Mouse (Mus musculus) hindbrain, postnatal 0 days (tissue): ENCODE measurements at regions not wholly inside any gene's neighbourhood (a gene's known extent, or its start where the extent isn't known, plus 50 kb on each side); places are given as distances from the start of the nearest gene placed in this dataset.

Experiments used
- ATAC-seq: fragments of 200-750 bp; cut with Nextera tagmentation; 2 replicates; pipeline ENCODE4 v1.8.0; 2017; ENCODE audit warnings: mild to moderate bottlenecking, moderate TSS enrichment, moderate library complexity
- DNase-seq: peaks from one replicate; pipeline ENCODE4 v3.0.0-alpha.2; 2015; ENCODE audit warnings: low spot score
- H3K27ac ChIP-seq: fragments of 300-500 bp; sonication (generic); 2 replicates; pipeline ENCODE4 v1.5.1; 2014; ENCODE audit warnings: mild to moderate bottlenecking
- H3K27me3 ChIP-seq: fragments of 300-500 bp; sonication (generic); 2 replicates; pipeline ENCODE4 v1.6.1; 2014; ENCODE audit warnings: low read length, mixed read lengths; ENCODE audit not compliant: insufficient read depth
- H3K36me3 ChIP-seq: fragments of 300-500 bp; sonication (generic); 2 replicates; pipeline ENCODE4 v1.6.1; 2014; ENCODE audit warnings: low read length, mixed read lengths; ENCODE audit not compliant: insufficient read depth
- H3K4me1 ChIP-seq: fragments of 300-500 bp; sonication (generic); 2 replicates; pipeline ENCODE4 v1.6.1; 2014; ENCODE audit warnings: antibody characterized with exemption, low read length, mixed read lengths; ENCODE audit not compliant: insufficient read depth
- H3K4me2 ChIP-seq: fragments of 300-500 bp; sonication (generic); 2 replicates; pipeline ENCODE4 v1.6.1; 2014; ENCODE audit warnings: low read depth, mild to moderate bottlenecking, low read length, moderate library complexity, mixed read lengths
- H3K4me3 ChIP-seq: fragments of 300-500 bp; sonication (generic); 2 replicates; pipeline ENCODE4 v1.5.1; 2014; ENCODE audit warnings: low read length
- H3K9ac ChIP-seq: fragments of 300-500 bp; sonication (generic); replicated peaks from 2 replicates; pipeline ENCODE4 v1.6.1; 2014; ENCODE audit warnings: mild to moderate bottlenecking, low read length, moderate library complexity, mixed read lengths
- H3K9me3 ChIP-seq: fragments of 300-500 bp; sonication (generic); 2 replicates; pipeline ENCODE4 v1.6.1; 2016; ENCODE audit warnings: low read length, mixed read lengths
- CTCF ChIP-seq: IDR thresholded peaks from 2 replicates; pipeline ENCODE4 v1.5.1; 2016; ENCODE audit warnings: antibody characterized with exemption, control low read depth, low read depth
- WGBS: fragments of 180-500 bp; shearing (Covaris S2); extraction: QIAGEN DNeasy Blood & Tissue Kit; methylation state at CpG from one replicate; pipeline ENCODE4 v1.1.7; 2014; 5-methylcytosine and 5-hydroxymethylcytosine counted together

GRCm38 (mm10) chr14:76624626-76625378 is 68.1 kb upstream of the Serp2 start:
- H3K27me3 ChIP-seq, result no peaks in the 10 kb centered on the region
- ATAC-seq, result no peak
- TF ChIP-seq CTCF, result no peak
- WGBS, result 58% methylated on average over 7 of the region's 7 CpGs
- no peak overlapping the region; the same call in 1 of the 2 replicates for H3K27ac ChIP-seq
- no peak overlapping the region for H3K4me3 ChIP-seq
- H3K9ac ChIP-seq, result no peak overlapping the region
- H3K9me3 ChIP-seq, result no peaks in the 10 kb centered on the region
- no peak for DNase-seq
- no peak overlapping the region for H3K4me2 ChIP-seq
- peaks cover 29% of the 10 kb centered on the region for H3K4me1 ChIP-seq
- no peaks in the 10 kb centered on the region for H3K36me3 ChIP-seq

GRCm38 (mm10) chr14:76623371-76623988 is 66.8 kb upstream of the Serp2 start:
- H3K9ac ChIP-seq, result no peak overlapping the region
- WGBS, result 32% methylated on average over 10 of the region's 10 CpGs
- H3K4me3 ChIP-seq, result no peak overlapping the region
- ATAC-seq (no peak), DNase-seq (no peak)
- no peaks in the 10 kb centered on the region for H3K9me3 ChIP-seq
- peak overlapping the region; percentile 57; the same call in 1 of the 2 replicates for H3K27ac ChIP-seq
- H3K4me1 ChIP-seq, result peaks cover 37% of the 10 kb centered on the region
- TF ChIP-seq CTCF, result no peak
- 0 out of 2 replicates have a peak overlapping the region, but pooled peaks have one; percentile 0 for H3K4me2 ChIP-seq
- no peaks in the 10 kb centered on the region for H3K27me3 ChIP-seq
- no peaks in the 10 kb centered on the region for H3K36me3 ChIP-seq

- H3K9me3 ChIP-seq, result no peaks in the 10 kb centered on the region
- no peak overlapping the region for H3K4me3 ChIP-seq
- H3K27ac ChIP-seq, result peak overlapping the region; percentile 57; the same call in 1 of the 2 replicates
- DNase-seq (peak; percentile 46), ATAC-seq (peak; percentile 31; the same call in 1 of the 2 replicates)
- no peak for TF ChIP-seq CTCF
- H3K9ac ChIP-seq, result no peak overlapping the region
- peaks cover 38% of the 10 kb centered on the region for H3K4me1 ChIP-seq
- H3K27me3 ChIP-seq, result no peaks in the 10 kb centered on the region
- H3K36me3 ChIP-seq, result no peaks in the 10 kb centered on the region
- peak overlapping the region; percentile 0; the same call in 1 of the 2 replicates for H3K4me2 ChIP-seq
- WGBS, result 6% methylated on average over 11 of the region's 11 CpGs
Observed at GRCm38 (mm10) chr14:76622634-76623291, 66.1 kb upstream of the Serp2 start.

GRCm38 (mm10) chr14:76619038-76619409 is 62.3 kb upstream of the Serp2 start:
- WGBS, result 53% methylated on average over 7 of the region's 7 CpGs
- Histone ChIP-seq H3K4me3 (no peak overlapping the region), H3K27me3 (no peaks in the 10 kb centered on the region), H3K9me3 (no peaks in the 10 kb centered on the region), H3K36me3 (no peaks in the 10 kb centered on the region), H3K4me2 (no peak overlapping the region), H3K4me1 (peaks cover 28% of the 10 kb centered on the region), H3K9ac (no peak overlapping the region), H3K27ac (0 out of 2 replicates have a peak overlapping the region, but pooled peaks have one; percentile 67)
- TF ChIP-seq CTCF, result no peak
- ATAC-seq, result no peak
- DNase-seq, result no peak

GRCm38 (mm10) chr14:76618331-76619037 is 61.8 kb upstream of the Serp2 start:
- H3K36me3 ChIP-seq, result no peaks in the 10 kb centered on the region
- 36% methylated on average over 14 of the region's 14 CpGs for WGBS
- no peak overlapping the region for H3K4me2 ChIP-seq
- H3K4me1 ChIP-seq, result peaks cover 24% of the 10 kb centered on the region
- H3K27ac ChIP-seq, result peak overlapping the region; percentile 67; the same call in 1 of the 2 replicates
- no peaks in the 10 kb centered on the region for H3K9me3 ChIP-seq
- no peak overlapping the region for H3K4me3 ChIP-seq
- DNase-seq, result peak; percentile 25
- H3K27me3 ChIP-seq, result no peaks in the 10 kb centered on the region
- no peak overlapping the region for H3K9ac ChIP-seq
- no peak for TF ChIP-seq CTCF
- ATAC-seq, result no peak

- peaks cover 18% of the 10 kb centered on the region; the same call in 1 of the 2 replicates for H3K4me1 ChIP-seq
- no peak overlapping the region for H3K9ac ChIP-seq
- DNase-seq (no peak), ATAC-seq (no peak; the same call in 1 of the 2 replicates)
- H3K36me3 ChIP-seq, result no peaks in the 10 kb centered on the region
- no peak overlapping the region for H3K4me2 ChIP-seq
- H3K4me3 ChIP-seq, result no peak overlapping the region
- no peak for TF ChIP-seq CTCF
- WGBS, result 74% methylated on average over 1 of the region's 1 CpGs
- H3K27me3 ChIP-seq, result no peaks in the 10 kb centered on the region
- H3K27ac ChIP-seq, result peak overlapping the region; percentile 67
- H3K9me3 ChIP-seq, result no peaks in the 10 kb centered on the region
Observed at GRCm38 (mm10) chr14:76617889-76618288, 61.2 kb upstream of the Serp2 start.
